Mouse (Mus musculus) intestine, postnatal 0 days (tissue): ENCODE results near the gene Vezf1. TPM values are rescaled to one million over a fixed set of nuclear protein-coding genes. Genes with fewer than 3 reads are reported as not detected.

ENCODE experiments used
- ATAC-seq: fragments of 200-750 bp; cut with Nextera tagmentation; 2 replicates; pipeline ENCODE4 v1.8.0; 2017; ENCODE audit warnings: mild to moderate bottlenecking, moderate TSS enrichment, moderate library complexity
- H3K27ac ChIP-seq: fragments of 300-500 bp; sonication (generic); 2 replicates; pipeline ENCODE4 v1.5.1; 2014; ENCODE audit warnings: mild to moderate bottlenecking, low read depth, low read length, moderate library complexity
- H3K27me3 ChIP-seq: fragments of 300-500 bp; sonication (generic); replicated peaks from 2 replicates; pipeline ENCODE4 v1.6.1; 2014; ENCODE audit warnings: low read length, mixed read lengths; ENCODE audit not compliant: control insufficient read depth, insufficient read depth
- H3K36me3 ChIP-seq: fragments of 300-500 bp; sonication (generic); 2 replicates; pipeline ENCODE4 v1.6.1; 2014; ENCODE audit warnings: mild to moderate bottlenecking, moderate library complexity; ENCODE audit not compliant: control insufficient read depth, insufficient read depth
- H3K4me1 ChIP-seq: fragments of 300-500 bp; sonication (generic); replicated peaks from 2 replicates; pipeline ENCODE4 v1.6.1; 2014; ENCODE audit warnings: antibody characterized with exemption, low read length, mixed read lengths; ENCODE audit not compliant: control insufficient read depth, insufficient read depth
- H3K4me2 ChIP-seq: fragments of 300-500 bp; sonication (generic); replicated peaks from 2 replicates; pipeline ENCODE4 v1.6.1; 2014; ENCODE audit warnings: low read depth, mild to moderate bottlenecking, moderate library complexity
- H3K4me3 ChIP-seq: fragments of 300-500 bp; sonication (generic); 2 replicates; pipeline ENCODE4 v1.5.1; 2014; ENCODE audit warnings: low read depth, low read length
- H3K9ac ChIP-seq: fragments of 300-500 bp; sonication (generic); 2 replicates; pipeline ENCODE4 v1.6.1; 2014; ENCODE audit warnings: mild to moderate bottlenecking, low read depth, low read length
- H3K9me3 ChIP-seq: fragments of 300-500 bp; sonication (generic); 2 replicates; pipeline ENCODE4 v1.6.1; 2016; ENCODE audit warnings: mixed run types; ENCODE audit not compliant: control insufficient read depth
- CTCF ChIP-seq: sonication (generic); IDR thresholded peaks from 2 replicates; pipeline ENCODE4 v1.5.1; 2016; ENCODE audit warnings: low read depth, mild to moderate bottlenecking, control low read depth, antibody characterized with exemption, moderate library complexity
- WGBS: fragments of 180-500 bp; shearing (Covaris S2); extraction: QIAGEN DNeasy Blood & Tissue Kit; methylation state at CpG from one replicate; pipeline ENCODE4 v1.1.7; 2014; 5-methylcytosine and 5-hydroxymethylcytosine counted together
- polyA plus RNA-seq: library from polyadenylated mRNA; unstranded; fragments of >200 nt; fragmentation: Nextera tagmentation; extraction: Ambion mirVana; gene quantifications from 2 replicates; pipeline ENCODE4 v1.2.1, GENCODE M21; 2015

Vezf1 gene
- polyA plus RNA-seq, 1 experiment from 2014 or later: 16.8 TPM

GRCm38 (mm10) chr11:88089150-88089549 lies 21.1 kb downstream of the Vezf1 start:
- H3K4me1 ChIP-seq: no peaks in the 10 kb centered on the region
- WGBS: 60% methylated on average over 5 of the region's 5 CpGs

GRCm38 (mm10) chr11:88090293-88090692 lies 22.2 kb downstream of the Vezf1 start:
- no peaks in the 10 kb centered on the region for H3K36me3 ChIP-seq
- no peak for ATAC-seq
- WGBS: 76% methylated on average over 5 of the region's 5 CpGs

More at GRCm38 (mm10) chr11:88089150-88089549, 21.1 kb downstream of the Vezf1 start:
- no peak overlapping the region for H3K9ac ChIP-seq
- H3K9me3 ChIP-seq: no peaks in the 10 kb centered on the region
- no peaks in the 10 kb centered on the region for H3K27me3 ChIP-seq
- H3K36me3 ChIP-seq: no peaks in the 10 kb centered on the region
- no peak for TF ChIP-seq CTCF
- ATAC-seq: no peak
- H3K27ac ChIP-seq: no peak overlapping the region
- H3K4me3 ChIP-seq: no peak overlapping the region
- no peak overlapping the region for H3K4me2 ChIP-seq

GRCm38 (mm10) chr11:88091949-88092348 lies 23.9 kb downstream of the Vezf1 start:
- Histone ChIP-seq H3K9ac (no peak overlapping the region), H3K27me3 (no peaks in the 10 kb centered on the region; the same call in 1 of the 2 replicates), H3K4me1 (no peaks in the 10 kb centered on the region), H3K27ac (no peak overlapping the region), H3K4me3 (no peak overlapping the region), H3K36me3 (no peaks in the 10 kb centered on the region), H3K4me2 (no peak overlapping the region), H3K9me3 (no peaks in the 10 kb centered on the region)
- no peak for ATAC-seq
- 79% methylated on average over 1 of the region's 1 CpGs for WGBS
- TF ChIP-seq CTCF: no peak

More at GRCm38 (mm10) chr11:88090293-88090692, 22.2 kb downstream of the Vezf1 start:
- Histone ChIP-seq H3K4me3 (no peak overlapping the region), H3K27ac (no peak overlapping the region), H3K27me3 (no peaks in the 10 kb centered on the region), H3K4me1 (no peaks in the 10 kb centered on the region), H3K4me2 (no peak overlapping the region), H3K9me3 (no peaks in the 10 kb centered on the region), H3K9ac (no peak overlapping the region)
- no peak for TF ChIP-seq CTCF

- H3K27ac ChIP-seq: peak overlapping the region; percentile 28; the same call in 1 of the 2 replicates
- no peak overlapping the region for H3K4me3 ChIP-seq
- H3K4me1 ChIP-seq: no peaks in the 10 kb centered on the region; the same call in 1 of the 2 replicates
- no peak for TF ChIP-seq CTCF
- peaks cover 8% of the 10 kb centered on the region; the same call in 1 of the 2 replicates for H3K27me3 ChIP-seq
- no peaks in the 10 kb centered on the region for H3K9me3 ChIP-seq
- H3K36me3 ChIP-seq: no peaks in the 10 kb centered on the region
- peak overlapping the region; percentile 21; the same call in 1 of the 2 replicates for H3K4me2 ChIP-seq
- no peak for ATAC-seq
- WGBS: 39% methylated on average over 4 of the region's 4 CpGs
- H3K9ac ChIP-seq: no peak overlapping the region
These were observed 29.1 kb downstream of the Vezf1 start for GRCm38 (mm10) chr11:88097173-88097572.

- peaks cover 8% of the 10 kb centered on the region; the same call in 1 of the 2 replicates for H3K27me3 ChIP-seq
- no peaks in the 10 kb centered on the region for H3K9me3 ChIP-seq
- H3K4me2 ChIP-seq: peak within 1 kb of the TSS; percentile 76
- peak within 1 kb of the TSS; percentile 71 for H3K4me3 ChIP-seq
- 28% methylated on average over 17 of the region's 17 CpGs for WGBS
- peak within 1 kb of the TSS; percentile 85 for H3K9ac ChIP-seq
- H3K27ac ChIP-seq: peak within 1 kb of the TSS; percentile 85
- no peak for ATAC-seq
- TF ChIP-seq CTCF: no peak
- H3K4me1 ChIP-seq: no peaks in the 10 kb centered on the region; the same call in 1 of the 2 replicates
- no peaks in the 10 kb centered on the region for H3K36me3 ChIP-seq
These were observed 30.1 kb downstream of the Vezf1 start, which contains the start of gene Cuedc1 for GRCm38 (mm10) chr11:88098021-88098729. Cuedc1 (plus strand) TSS chr11:88098058.

GRCm38 (mm10) chr11:88098787-88099598 lies 30.9 kb downstream of the Vezf1 start:
- H3K27ac ChIP-seq: peak overlapping the region; percentile 85
- H3K36me3 ChIP-seq: no peaks in the 10 kb centered on the region
- under 1% methylated on average over 86 of the region's 95 CpGs for WGBS
- H3K4me1 ChIP-seq: no peaks in the 10 kb centered on the region; the same call in 1 of the 2 replicates
- peak overlapping the region; percentile 85 for H3K9ac ChIP-seq
- peaks cover 8% of the 10 kb centered on the region; the same call in 1 of the 2 replicates for H3K27me3 ChIP-seq
- peak; percentile 63 for TF ChIP-seq CTCF
- peak overlapping the region; percentile 76 for H3K4me2 ChIP-seq
- peak overlapping the region; percentile 71 for H3K4me3 ChIP-seq
- no peaks in the 10 kb centered on the region for H3K9me3 ChIP-seq
- peak; percentile 48; the same call in 1 of the 2 replicates for ATAC-seq
